Mouse (Mus musculus) v-Abl transformed pro-B cells (cell line): Measurements from ENCODE around the gene Asic5.

ENCODE experiments used
- in situ Hi-C, 2 experiments: fragments of 400-800 bp; cut with MboI; formaldehyde crosslinking; loops; one replicate each; pipeline ENCODE4 v1.15.1; 2025; ENCODE audit not compliant: unreplicated experiment in 2 of 2

The Asic5 gene

DNA sequence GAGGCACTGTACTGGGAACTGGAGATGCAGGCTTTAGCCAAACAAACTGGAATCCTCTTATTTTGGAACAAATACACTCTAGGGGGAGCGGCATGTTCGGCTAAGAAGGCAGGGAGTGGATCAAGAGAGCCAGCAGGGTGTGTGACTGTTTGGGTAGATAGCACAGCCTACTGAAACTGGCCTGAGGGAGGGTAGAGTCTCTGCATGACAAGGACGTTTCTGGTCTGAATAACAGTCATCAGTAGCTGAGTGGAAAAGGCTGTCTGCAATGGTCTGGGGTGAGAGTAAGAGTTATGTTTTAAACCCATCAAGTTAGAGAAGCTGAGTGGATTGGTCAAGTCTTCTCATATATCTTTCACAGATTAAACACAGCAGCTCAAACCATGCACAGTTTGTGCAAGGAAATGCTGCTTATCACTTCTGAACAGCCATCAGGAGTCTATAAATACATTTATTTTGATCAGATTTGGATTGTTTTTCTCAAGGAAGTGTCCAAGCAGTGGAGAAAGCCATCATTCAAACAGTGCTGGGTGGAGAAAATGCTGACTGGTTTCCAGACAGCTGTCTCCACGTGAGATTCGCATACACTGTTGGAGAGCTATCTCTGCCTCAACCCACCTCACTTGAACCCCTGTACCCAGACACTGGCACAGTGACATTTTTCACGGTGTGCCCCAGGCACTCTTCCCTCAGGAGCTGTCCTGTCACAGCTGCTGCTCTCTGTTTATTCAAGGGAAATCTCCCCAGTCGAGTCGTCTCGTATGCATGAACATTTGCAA, 79.5 kb downstream of the Asic5 start:
- in situ Hi-C loops, result no loop called here

- in situ Hi-C loops, result no loop called here
Measured at GRCm38 (mm10) chr3:82067830-82068229, 85.7 kb downstream of the Asic5 start.
